Mouse (Mus musculus) liver, adult 2 months (tissue): Measurements from ENCODE around the gene Aldh18a1. TPM values are rescaled to one million over a fixed set of nuclear protein-coding genes. Genes with fewer than 3 reads are reported as not detected.
"Not testable (repeated sequence)": the region's sequence is repeated elsewhere in the genome, so short reads cannot be mapped to it uniquely, and the experiment has no call there.

Experiments
- DNase-seq: peaks from one replicate; pipeline ENCODE4 v3.0.0-alpha.2; 2011; ENCODE audit warnings: low read depth, low spot score; ENCODE audit errors: extremely low read depth
- H3K27ac ChIP-seq: fragments of 200-500 bp; replicated peaks from 2 replicates; pipeline ENCODE4 v1.5.1; 2012; ENCODE audit warnings: low read depth, mild to moderate bottlenecking, control low read depth, inconsistent platforms, low read length; ENCODE audit not compliant: insufficient read depth
- H3K27me3 ChIP-seq: fragments of 200-500 bp; 2 replicates; pipeline ENCODE4 v1.6.1; 2012; ENCODE audit warnings: mild to moderate bottlenecking, moderate library complexity, low read length, inconsistent platforms; ENCODE audit not compliant: control insufficient read depth, insufficient read depth
- H3K36me3 ChIP-seq: fragments of 200-500 bp; 2 replicates; pipeline ENCODE4 v1.6.1; 2012; ENCODE audit warnings: low read length, inconsistent platforms; ENCODE audit not compliant: control insufficient read depth, insufficient read depth
- H3K4me1 ChIP-seq: fragments of 200-500 bp; 2 replicates; pipeline ENCODE4 v1.6.1; 2011; ENCODE audit warnings: low read length; ENCODE audit not compliant: control insufficient read depth, insufficient read depth
- H3K4me3 ChIP-seq: fragments of 200-500 bp; 2 replicates; pipeline ENCODE4 v1.5.1; 2011; ENCODE audit warnings: low read depth, mild to moderate bottlenecking, control low read depth, low read length, moderate library complexity; ENCODE audit not compliant: insufficient read depth
- H3K79me2 ChIP-seq: fragments of 200-500 bp; 2 replicates; pipeline ENCODE4 v1.6.1; 2012; ENCODE audit warnings: inconsistent platforms, mild to moderate bottlenecking, low read length, moderate library complexity; ENCODE audit not compliant: control insufficient read depth, insufficient read depth
- H3K9ac ChIP-seq: fragments of 200-500 bp; 2 replicates; pipeline ENCODE4 v1.6.1; 2012; ENCODE audit warnings: low read depth, mild to moderate bottlenecking, control low read depth, inconsistent platforms, low read length
- CTCF ChIP-seq: fragments of 200-500 bp; IDR thresholded peaks from 2 replicates; pipeline ENCODE4 v1.5.1; 2011; ENCODE audit warnings: low read depth, low read length, control low read depth
- POLR2A ChIP-seq: fragments of 200-500 bp; IDR thresholded peaks from 2 replicates; pipeline ENCODE4 v1.6.1; 2011; ENCODE audit warnings: low read length, control low read depth; ENCODE audit not compliant: insufficient read depth; ENCODE audit errors: extremely low read depth
- WGBS: fragments of 180-500 bp; shearing (Covaris S2); methylation state at CpG from one replicate; pipeline ENCODE4 v1.1.7; 2018; 5-methylcytosine and 5-hydroxymethylcytosine counted together
- polyA plus RNA-seq: library from polyadenylated mRNA; depleted of rRNA; stranded (reverse); fragments of >200 nt; gene quantifications from 2 replicates; pipeline ENCODE4 v1.2.3, GENCODE M21; 2012
- total RNA-seq: library from RNA; depleted of rRNA; stranded (reverse); fragments of >200 nt; gene quantifications from 2 replicates; pipeline ENCODE4 v1.2.3, GENCODE M21; 2014

Aldh18a1 gene
- total and polyA plus RNA-seq, 2 experiments: 1.1 to 1.2 TPM

DNA sequence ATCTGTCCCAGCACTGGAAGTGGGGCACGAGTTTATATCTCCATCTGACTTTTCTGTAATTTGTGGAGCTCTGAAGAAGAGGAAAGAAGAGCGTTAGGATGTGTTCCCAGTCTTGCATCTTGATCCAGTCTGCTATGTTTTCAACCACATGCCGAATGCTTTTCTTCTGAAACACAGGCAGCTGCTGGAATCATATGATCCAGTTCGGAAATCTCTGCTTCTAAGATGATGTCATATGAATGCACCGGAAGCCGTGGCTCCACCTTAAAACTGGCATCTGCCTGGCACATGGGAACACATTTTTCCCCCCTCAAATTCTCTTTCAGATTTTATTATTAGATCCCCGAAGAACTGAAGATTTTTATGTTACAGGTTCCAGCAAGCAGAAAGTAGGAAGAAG lies 26.5 kb upstream of the Aldh18a1 start:
- WGBS: 73% methylated on average over 7 of the region's 7 CpGs
- no peak for DNase-seq
- Histone ChIP-seq H3K4me1 (peaks cover 5% of the 10 kb centered on the region; the same call in 1 of the 2 replicates), H3K9ac (no peak overlapping the region), H3K27ac (no peak overlapping the region), H3K36me3 (no peaks in the 10 kb centered on the region), H3K27me3 (no peaks in the 10 kb centered on the region), H3K4me3 (no peak overlapping the region), H3K79me2 (no peaks in the 10 kb centered on the region)
- TF ChIP-seq CTCF (no peak), POLR2A (no peak)

DNA sequence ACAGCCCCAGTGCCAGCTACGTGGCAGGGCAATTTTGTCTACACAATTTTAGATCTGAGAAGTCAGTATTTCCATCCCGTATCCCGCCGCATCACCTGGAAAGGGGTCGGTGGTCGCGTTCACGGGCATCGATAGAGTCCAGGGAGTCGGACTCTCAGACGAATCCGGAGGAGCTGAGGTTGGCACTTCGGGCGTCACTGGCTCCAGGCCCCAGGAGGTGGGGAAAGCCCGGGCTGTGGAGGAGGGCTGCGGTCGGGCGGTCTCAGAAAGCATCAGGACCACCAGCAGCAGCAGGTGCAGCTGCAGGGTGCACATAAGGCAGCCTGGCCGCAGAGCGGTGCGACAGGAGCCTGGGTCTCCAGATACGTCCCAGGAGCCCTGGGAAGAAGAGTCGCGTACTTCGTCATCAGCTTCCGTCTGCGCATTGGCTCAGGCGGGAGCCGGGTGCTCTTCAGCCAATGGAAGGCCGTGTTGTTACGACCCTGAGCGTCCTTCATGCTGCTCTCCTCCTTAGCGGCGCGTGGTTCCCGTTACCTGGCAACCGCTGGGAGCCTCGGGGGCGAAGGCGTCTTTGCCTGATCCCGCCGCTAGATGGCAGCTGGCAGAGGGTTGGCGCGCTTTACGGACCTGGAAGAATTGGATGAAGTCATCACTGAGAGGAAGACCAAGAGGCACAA lies 23.7 kb upstream of the Aldh18a1 start, which contains the start of the genes Tctn3 and Entpd1:
Gene Tctn3, minus strand, starts transcription at position 404 of the 677 bp plus-strand sequence.
Gene Entpd1, plus strand, starts transcription at position 537 of the 677 bp plus-strand sequence.
- under 1% methylated on average over 45 of the region's 45 CpGs for WGBS
- TF ChIP-seq POLR2A (no peak), CTCF (peak; percentile 93)
- H3K4me3 ChIP-seq: peak within 1 kb of the TSS; percentile 95
- no peaks in the 10 kb centered on the region for H3K79me2 ChIP-seq
- H3K27me3 ChIP-seq: no peaks in the 10 kb centered on the region
- H3K9ac ChIP-seq: peak within 1 kb of the TSS; percentile 79
- peaks cover 8% of the 10 kb centered on the region for H3K36me3 ChIP-seq
- H3K27ac ChIP-seq: no peak within 1 kb of the TSS
- DNase-seq: peak; percentile 71
- H3K4me1 ChIP-seq: peaks cover 5% of the 10 kb centered on the region; the same call in 1 of the 2 replicates

DNA sequence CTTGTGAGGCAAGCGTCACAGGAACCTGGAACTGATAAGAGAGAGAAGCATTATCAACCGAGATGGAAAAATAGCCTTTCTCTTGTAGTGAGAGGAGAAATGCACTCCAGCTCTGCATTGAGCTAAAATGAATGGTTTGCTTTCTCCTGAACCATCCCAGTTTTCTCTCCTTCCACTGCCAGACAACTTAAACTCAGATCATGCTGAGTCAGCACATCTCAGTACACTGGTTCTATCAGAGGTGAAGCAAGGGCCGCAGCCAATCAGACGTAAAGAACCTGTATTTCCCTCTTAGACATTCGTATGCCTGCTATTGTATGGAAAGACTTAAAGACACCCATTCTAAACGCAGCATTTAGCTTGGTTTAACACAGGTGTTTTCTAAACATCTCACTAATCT lies 19.4 kb upstream of the Aldh18a1 start:
- no peak for DNase-seq
- Histone ChIP-seq H3K9ac (no peak overlapping the region), H3K4me3 (no peak overlapping the region), H3K27ac (no peak overlapping the region), H3K36me3 (peaks cover 12% of the 10 kb centered on the region), H3K27me3 (no peaks in the 10 kb centered on the region), H3K4me1 (peaks cover 5% of the 10 kb centered on the region; the same call in 1 of the 2 replicates), H3K79me2 (no peaks in the 10 kb centered on the region)
- 87% methylated on average over 6 of the region's 6 CpGs for WGBS
- TF ChIP-seq CTCF (no peak), POLR2A (no peak)

DNA sequence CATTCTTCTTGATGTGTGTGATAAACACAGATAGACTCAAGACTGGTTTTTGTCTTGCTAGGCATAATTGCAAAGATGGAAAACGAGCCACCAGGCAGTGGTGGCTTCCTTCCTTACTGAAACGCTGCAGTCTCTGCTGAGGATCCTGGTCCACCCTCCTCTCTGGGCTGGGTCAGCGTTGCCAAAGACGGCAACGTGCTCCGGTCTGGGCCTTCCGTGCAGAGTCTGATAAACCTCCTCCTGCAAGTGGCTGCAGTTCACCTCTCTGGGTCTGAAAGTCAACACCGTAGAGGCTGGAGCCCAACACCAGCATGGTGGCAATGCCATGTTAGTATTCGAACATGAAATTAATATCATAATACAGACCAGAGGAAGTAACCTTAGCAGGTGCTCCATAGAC lies 16.9 kb upstream of the Aldh18a1 start:
- no peak for DNase-seq
- no peaks in the 10 kb centered on the region for H3K27me3 ChIP-seq
- H3K36me3 ChIP-seq: peaks cover 12% of the 10 kb centered on the region
- 93% methylated on average over 9 of the region's 9 CpGs for WGBS
- no peak overlapping the region for H3K27ac ChIP-seq
- no peaks in the 10 kb centered on the region for H3K79me2 ChIP-seq
- H3K9ac ChIP-seq: no peak overlapping the region
- no peak overlapping the region for H3K4me3 ChIP-seq
- TF ChIP-seq CTCF (no peak), POLR2A (no peak)
- no peaks in the 10 kb centered on the region for H3K4me1 ChIP-seq

DNA sequence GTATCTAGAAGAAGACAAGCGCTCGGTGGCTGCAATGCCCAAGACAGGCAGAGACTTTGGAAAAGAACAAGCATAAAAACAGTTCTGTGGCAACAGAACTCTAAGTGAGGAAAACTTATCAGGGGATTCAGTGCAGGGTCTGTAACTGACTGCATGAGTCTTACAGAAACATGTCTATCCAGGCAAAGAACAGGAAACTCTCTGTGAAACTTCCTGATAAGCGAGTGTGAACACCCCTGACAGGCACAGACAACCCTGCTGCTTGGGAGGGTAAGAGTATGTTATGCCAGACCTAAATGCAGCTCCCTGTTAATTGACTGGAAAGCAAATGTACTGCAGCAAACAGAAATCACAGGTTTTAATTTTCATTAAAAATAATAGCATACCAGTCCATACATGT lies 13.6 kb upstream of the Aldh18a1 start:
- no peak for DNase-seq
- TF ChIP-seq CTCF: no peak
- no peak for TF ChIP-seq POLR2A
- Histone ChIP-seq H3K9ac (no peak overlapping the region), H3K4me3 (no peak overlapping the region), H3K79me2 (no peaks in the 10 kb centered on the region), H3K27ac (no peak overlapping the region), H3K27me3 (no peaks in the 10 kb centered on the region), H3K36me3 (peaks cover 5% of the 10 kb centered on the region), H3K4me1 (no peaks in the 10 kb centered on the region)
- WGBS: 94% methylated on average over 3 of the region's 3 CpGs

DNA sequence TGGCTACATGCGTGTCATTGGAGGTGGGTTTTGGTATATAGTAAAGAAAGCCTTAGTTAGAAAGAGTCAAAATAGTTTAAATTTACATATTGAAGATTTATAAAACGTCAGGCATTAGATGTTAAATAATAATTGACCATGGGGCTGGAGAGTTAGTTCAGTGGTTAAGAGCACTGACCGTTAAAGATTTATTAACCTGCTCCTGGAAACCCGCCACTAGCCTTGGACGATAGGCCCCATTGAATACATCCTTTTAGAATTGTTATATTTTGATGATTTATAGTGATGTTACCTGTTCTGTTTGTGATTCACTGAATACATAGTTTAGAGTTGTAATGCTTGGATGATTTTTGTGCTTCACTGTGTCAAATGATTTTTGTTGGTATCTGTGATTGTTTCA lies 12.6 kb upstream of the Aldh18a1 start:
- H3K36me3 ChIP-seq, DNase-seq, H3K27me3 ChIP-seq, H3K79me2 ChIP-seq, H3K4me1 ChIP-seq, H3K4me3 ChIP-seq, H3K27ac ChIP-seq, H3K9ac ChIP-seq: not testable (repeated sequence)
- 90% methylated on average over 5 of the region's 5 CpGs for WGBS
